ENCODE assay signal across 11 mouse cellular contexts in the genomic region with DNA sequence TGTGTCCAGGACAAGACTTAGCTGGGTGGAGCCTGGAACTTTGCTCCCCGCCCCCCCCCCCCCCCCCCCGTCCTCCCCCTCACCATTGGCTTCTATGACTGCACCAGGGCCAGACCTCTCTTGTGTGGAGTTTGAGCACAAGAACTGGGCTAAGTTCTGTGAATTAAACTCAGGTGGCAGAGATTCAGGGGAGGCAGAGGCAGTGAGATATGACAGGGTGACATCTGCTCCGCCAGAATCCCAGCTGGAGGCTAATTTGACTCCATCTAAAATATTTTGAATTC.
DNase-seq lines count a peak whose midpoint lies in the region; ATAC-seq and TF ChIP-seq lines count a peak whose summit lies in the region.
"Had no signal": no experiment of that assay in that cellular context is flagged by ENCODE, and none has a peak within 500 bp of the region (broad histone marks: within the 10 kb centered on the region; RNA-seq: fewer than 3 reads in every experiment).

No protein-coding gene starts in this region.

- peak; percentile 66 for ATAC-seq in hindbrain, embryonic 11.5 days (ENCODE audit: low FRiP score)
- ATAC-seq in midbrain, embryonic 15.5 days (replicated peaks) = no peak

- peak overlapping the region; percentile 54 for H3K4me3 ChIP-seq in gastrocnemius, adult 2 months
- peak overlapping the region; percentile 43; the same call in 1 of the 2 replicates for H3K4me3 ChIP-seq in embryonic facial prominence, embryonic 10.5 days
- no peak overlapping the region for H3K4me3 ChIP-seq in hindbrain, embryonic 11.5 days (ENCODE audit: low read depth, low read length)
- H3K4me3 ChIP-seq in midbrain, embryonic 15.5 days = no peak overlapping the region
- H3K4me3 ChIP-seq: liver, embryonic 15.5 days had no signal

- H3K27me3 ChIP-seq in embryonic facial prominence, embryonic 10.5 days (replicated peaks; ENCODE audit: low read depth, poor library complexity, severe bottlenecking) = no peaks in the 10 kb centered on the region; the same call in 1 of the 2 replicates
- H3K27me3 ChIP-seq in hindbrain, embryonic 11.5 days (ENCODE audit: control insufficient read depth, insufficient read depth, low read length) = no peaks in the 10 kb centered on the region
- H3K27me3 ChIP-seq in midbrain, embryonic 15.5 days (replicated peaks) = no peaks in the 10 kb centered on the region

- peaks cover 22% of the 10 kb centered on the region for H3K4me1 ChIP-seq in embryonic facial prominence, embryonic 10.5 days
- peaks cover 2% of the 10 kb centered on the region; the same call in 1 of the 2 replicates for H3K4me1 ChIP-seq in hindbrain, embryonic 11.5 days (replicated peaks; ENCODE audit: control insufficient read depth, insufficient read depth, low read length)
- H3K4me1 ChIP-seq in midbrain, embryonic 15.5 days = peaks cover 33% of the 10 kb centered on the region

- peak overlapping the region; percentile 15; the same call in 1 of the 2 replicates for H3K4me2 ChIP-seq in hindbrain, embryonic 11.5 days (replicated peaks; ENCODE audit: low read depth, low read length)
- peak overlapping the region; percentile 18; the same call in 1 of the 2 replicates for H3K4me2 ChIP-seq in midbrain, embryonic 15.5 days
- H3K4me2 ChIP-seq: liver, embryonic 15.5 days had no signal

- no peak overlapping the region for H3K9ac ChIP-seq in hindbrain, embryonic 11.5 days (ENCODE audit: low read depth, low read length)
- no peak overlapping the region for H3K9ac ChIP-seq in midbrain, embryonic 15.5 days
- H3K9ac ChIP-seq: heart, embryonic 13.5 days; liver, embryonic 15.5 days had no signal

- no peak overlapping the region for H3K27ac ChIP-seq in gastrocnemius, adult 2 months
- H3K27ac ChIP-seq in embryonic facial prominence, embryonic 10.5 days (replicated peaks) = peak overlapping the region; percentile 68
- H3K27ac ChIP-seq in hindbrain, embryonic 11.5 days (ENCODE audit: low read depth, low read length) = peak overlapping the region; percentile 58
- peak overlapping the region; percentile 39; the same call in 1 of the 2 replicates for H3K27ac ChIP-seq in midbrain, embryonic 15.5 days
- H3K27ac ChIP-seq: heart, embryonic 13.5 days; liver, embryonic 15.5 days had no signal

- 7% methylated on average over 3 of the region's 3 CpGs for WGBS in embryonic facial prominence, embryonic 10.5 days
- WGBS in hindbrain, embryonic 11.5 days = 9% methylated on average over 1 of the region's 3 CpGs
- WGBS in midbrain, embryonic 15.5 days = 6% methylated on average over 3 of the region's 3 CpGs

- no peak for TF ChIP-seq CTCF in gastrocnemius, adult 2 months (IDR thresholded peaks at IDR 0.05)

- peaks cover 4% of the 10 kb centered on the region; the same call in 1 of the 2 replicates for H3K9me3 ChIP-seq in embryonic facial prominence, embryonic 10.5 days
- no peaks in the 10 kb centered on the region for H3K9me3 ChIP-seq in hindbrain, embryonic 11.5 days (ENCODE audit: control insufficient read depth, low read length)
- H3K9me3 ChIP-seq in midbrain, embryonic 15.5 days = no peaks in the 10 kb centered on the region
- H3K9me3 ChIP-seq: liver, embryonic 15.5 days had no signal

- H3K36me3 ChIP-seq in embryonic facial prominence, embryonic 10.5 days (replicated peaks) = no peaks in the 10 kb centered on the region
- H3K36me3 ChIP-seq in hindbrain, embryonic 11.5 days (ENCODE audit: control insufficient read depth, insufficient read depth, low read length) = no peaks in the 10 kb centered on the region
- no peaks in the 10 kb centered on the region for H3K36me3 ChIP-seq in midbrain, embryonic 15.5 days (replicated peaks)
- H3K36me3 ChIP-seq: G1E; heart, embryonic 13.5 days; liver, embryonic 15.5 days had no signal

- intact Hi-C loops in gastrocnemius, adult 2 months (cut with DNase I) = no loop called here
- intact Hi-C loops in left cerebral cortex, postnatal 36 days (cut with DNase I) = no loop called here
- intact Hi-C loops in gastrocnemius, postnatal 14 days (cut with DNase I; ENCODE audit: low total_unique reads) = no loop called here

- no peak for DNase-seq in gastrocnemius, adult 2 months
- DNase-seq in gastrocnemius, adult 18-20 months (ENCODE audit: low spot score) = no peak
- DNase-seq in embryonic facial prominence, embryonic 10.5 days (ENCODE audit: low spot score) = peak; percentile 45
- no peak for DNase-seq in hindbrain, embryonic 11.5 days (ENCODE audit: low spot score)
- no peak for DNase-seq in right cerebral cortex, adult 2 months (ENCODE audit: low spot score in 2 of 2)
- DNase-seq in left cerebral cortex, postnatal 36 days (ENCODE audit: low spot score in 2 of 2) = no peak
- DNase-seq in gastrocnemius, postnatal 14 days = no peak

Comparison
In these comparisons a context has a peak if more than half of its experiments do, and no peak if none do; other contexts are left out.
1. H3K4me3 ChIP-seq: peak in gastrocnemius, adult 2 months (single experiment) and embryonic facial prominence, embryonic 10.5 days (single experiment); none in hindbrain, embryonic 11.5 days (single experiment) and midbrain, embryonic 15.5 days (single experiment).